Mouse (Mus musculus) erythroblast, embryonic 14.5 days (primary cell): ENCODE measurements around the gene Samd5.

Experiments used
- GATA1 ChIP-seq: IDR thresholded peaks from 2 replicates; pipeline ENCODE4 v1.6.1; 2012; ENCODE audit warnings: low read length, inconsistent platforms, mixed read lengths
- TAL1 ChIP-seq: IDR thresholded peaks from 3 replicates; pipeline ENCODE4 v1.6.1; 2012; ENCODE audit warnings: low read length, inconsistent platforms, mixed read lengths

GRCm38 (mm10) chr10:9590606-9591005, 84.4 kb downstream of the Samd5 start:
- TF ChIP-seq GATA1 (no peak), TAL1 (no peak)
